Mouse (Mus musculus): Measurements from ENCODE around the gene Fgf12.

Gene Fgf12

GRCm38 (mm10) chr16:28752638-28753118, at the start of gene Fgf12:
TSS of gene Fgf12 (minus strand) at chr16:28753068.
- DNase-seq (ENCODE audit: low read depth in 2 of 2, low spot score in 2 of 2), result no peak

DNA sequence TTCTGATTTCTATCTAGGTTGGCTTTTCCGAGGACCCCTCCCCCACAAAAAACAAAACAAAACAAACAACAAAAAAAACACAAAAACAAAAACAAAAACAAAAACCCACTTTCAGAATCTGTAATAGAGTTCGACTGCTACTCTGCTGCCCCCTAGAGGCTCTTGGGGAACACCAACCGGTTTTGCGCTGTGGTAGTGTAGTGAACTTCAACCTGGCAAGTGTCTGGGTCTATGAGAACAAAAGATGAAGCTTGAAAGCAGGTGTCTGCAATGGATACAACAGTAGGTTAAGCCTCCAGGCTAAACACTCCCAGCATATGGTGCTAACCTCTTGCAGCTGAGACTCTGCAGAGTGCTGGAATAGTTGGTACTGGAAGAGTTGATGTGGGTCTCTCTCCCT, 40.2 kb upstream of the Fgf12 start:
- DNase-seq (ENCODE audit: low read depth in 2 of 2, low spot score in 2 of 2), result no peak

GRCm38 (mm10) chr16:28770276-28770675, 17.4 kb upstream of the Fgf12 start:
- no peak for DNase-seq (ENCODE audit: low read depth in 2 of 2, low spot score in 2 of 2)

DNA sequence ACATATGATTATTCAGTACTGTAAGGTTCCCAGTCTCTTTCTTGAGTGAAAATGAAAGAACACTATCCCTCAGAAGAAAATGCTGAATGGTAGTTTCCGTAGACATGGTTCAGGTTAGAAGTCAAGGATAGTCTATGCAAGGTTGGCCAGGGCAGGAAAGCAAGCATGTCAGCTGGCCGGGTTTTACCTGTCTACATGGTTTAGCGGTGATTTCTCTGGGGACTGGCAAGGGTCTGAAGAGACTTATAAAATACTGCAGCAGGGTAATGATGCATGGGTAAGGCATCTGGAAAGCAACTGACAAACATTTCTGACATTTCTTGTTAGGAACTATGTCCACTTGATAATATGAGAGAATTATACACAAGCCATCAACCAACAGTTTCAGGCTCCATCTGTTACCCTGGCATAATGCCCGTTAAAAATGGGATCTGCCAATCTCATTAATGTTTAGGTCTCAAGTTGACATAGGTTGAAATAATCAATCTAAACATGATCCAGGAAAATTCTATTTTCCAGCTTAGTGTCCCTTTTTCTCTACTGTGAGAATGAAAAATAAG, 8.6 kb upstream of the Fgf12 start:
- no peak for DNase-seq (ENCODE audit: low read depth in 2 of 2, low spot score in 2 of 2)

- DNase-seq (ENCODE audit: low read depth in 2 of 2, low spot score in 2 of 2), result no peak
Measured at GRCm38 (mm10) chr16:28753124-28753917, 453 bp upstream of the Fgf12 start.

DNA sequence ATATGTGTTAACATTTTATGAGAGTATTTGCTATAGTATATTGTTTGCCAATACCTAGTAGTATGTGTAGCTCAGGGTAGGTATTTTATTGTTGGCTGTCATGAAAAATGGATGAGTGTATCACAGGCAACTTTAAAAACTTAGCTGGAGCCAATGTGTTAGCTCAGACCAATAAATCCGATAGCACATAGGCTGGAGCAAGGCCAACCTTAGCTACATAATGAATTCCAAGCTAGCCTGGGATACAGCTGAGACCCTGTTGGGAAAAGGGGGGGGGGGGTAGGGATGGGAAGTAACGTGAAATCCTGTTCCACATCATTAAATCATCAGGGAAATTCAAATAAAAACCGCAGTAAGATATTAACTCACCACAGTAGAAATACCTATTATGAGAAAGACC, 18.4 kb downstream of the Fgf12 start:
- DNase-seq (ENCODE audit: low read depth in 2 of 2, low spot score in 2 of 2), result no peak

DNA sequence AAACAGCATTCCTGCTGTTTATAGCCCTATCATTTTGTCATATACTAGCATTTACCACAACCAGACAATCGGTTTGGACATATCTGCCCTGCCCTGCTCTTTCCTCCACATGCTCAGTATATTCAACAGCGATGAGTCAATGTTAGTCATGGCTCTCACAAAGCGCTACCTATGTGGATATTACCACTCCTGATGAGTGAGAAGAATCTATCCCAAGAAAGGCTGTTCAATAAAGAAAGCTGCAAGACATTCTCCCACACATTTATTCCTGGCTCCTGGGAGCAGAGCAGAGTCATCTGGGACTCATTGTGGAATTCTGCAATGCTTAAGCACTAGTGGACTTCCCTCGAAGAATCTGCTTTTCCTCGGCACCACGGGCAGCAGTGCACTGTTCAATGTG, 26.1 kb downstream of the Fgf12 start:
- DNase-seq (ENCODE audit: low read depth in 2 of 2, low spot score in 2 of 2), result no peak

DNA sequence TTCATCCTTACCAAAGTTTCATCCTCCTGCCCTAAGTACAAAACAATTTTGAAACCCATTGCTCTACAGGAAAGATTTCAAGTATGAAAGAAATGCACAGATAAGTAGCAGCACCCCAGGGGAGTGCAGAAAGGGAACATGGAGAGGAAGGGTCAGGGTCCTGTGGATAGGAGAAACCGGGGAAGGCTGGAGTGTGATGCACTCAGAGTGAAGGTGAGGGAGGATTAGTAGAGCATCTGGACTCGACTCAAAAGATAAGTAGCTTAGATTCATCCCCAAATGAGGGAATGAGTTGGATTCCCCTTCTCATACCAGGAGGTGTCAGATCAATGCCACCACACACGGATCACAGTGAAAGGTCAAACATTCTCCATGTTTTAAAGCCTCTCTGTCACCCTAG, 46.2 kb downstream of the Fgf12 start:
- DNase-seq (ENCODE audit: low read depth in 2 of 2, low spot score in 2 of 2), result no peak

DNA sequence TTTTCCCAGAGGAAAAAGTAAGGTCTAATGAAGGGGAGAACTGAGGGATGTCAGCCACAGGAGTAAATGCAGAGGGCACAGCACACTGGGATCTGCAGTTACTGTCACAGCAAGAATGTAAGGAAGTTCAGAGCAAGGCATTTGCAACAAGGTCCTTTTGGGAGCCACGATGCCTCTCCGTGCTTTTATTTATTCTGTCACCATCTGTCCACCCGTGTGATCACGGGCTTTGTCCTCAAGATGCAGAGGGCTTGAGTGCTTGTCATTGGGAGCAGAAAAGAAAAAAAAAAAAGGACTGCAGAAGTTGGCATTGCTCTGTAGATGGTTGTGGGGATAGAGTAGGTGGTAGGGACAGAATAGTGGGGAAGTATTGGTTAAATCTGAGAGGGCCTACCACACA, 52.5 kb downstream of the Fgf12 start:
- no peak for DNase-seq (ENCODE audit: low read depth in 2 of 2, low spot score in 2 of 2)

GRCm38 (mm10) chr16:28696851-28697250, 56.0 kb downstream of the Fgf12 start:
- no peak for DNase-seq (ENCODE audit: low read depth in 2 of 2, low spot score in 2 of 2)

DNA sequence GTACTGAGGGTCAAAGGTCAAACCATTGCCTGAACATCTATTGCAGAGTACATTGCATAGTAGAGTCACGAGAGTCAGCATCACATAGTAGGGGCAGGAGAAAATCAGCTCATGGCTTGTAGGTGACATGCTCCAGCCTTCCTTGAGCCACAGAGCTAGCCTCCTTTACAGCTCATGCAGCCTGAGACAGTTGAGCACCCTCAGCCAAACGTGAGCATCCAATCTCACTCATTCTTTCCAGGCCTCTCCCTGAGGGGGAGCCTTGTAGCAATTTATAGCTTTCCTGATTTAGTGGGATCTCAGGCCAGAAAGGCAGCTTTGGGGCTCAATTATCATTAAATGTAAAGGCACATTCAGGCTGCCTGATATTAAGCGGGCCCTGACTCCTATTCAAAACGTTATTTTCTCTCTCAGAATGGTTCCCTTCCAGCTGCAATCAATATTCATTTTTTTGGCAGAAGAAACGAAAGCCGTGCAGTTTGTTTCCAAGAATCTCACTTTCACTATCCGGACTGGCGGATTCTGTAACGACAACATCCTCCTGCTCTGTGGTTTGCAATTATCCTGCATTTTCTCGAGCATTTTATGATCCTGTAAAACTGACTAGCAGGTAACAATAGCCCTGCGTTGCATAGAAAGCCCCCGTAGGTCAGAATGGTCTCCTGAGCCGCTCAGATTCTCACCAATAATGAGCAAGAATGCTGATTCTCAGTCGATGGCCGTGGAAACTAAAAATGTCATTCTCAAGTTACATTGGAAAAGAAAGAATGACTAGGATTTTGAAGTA, 58.6 kb downstream of the Fgf12 start:
- no peak for DNase-seq (ENCODE audit: low read depth in 2 of 2, low spot score in 2 of 2)

DNA sequence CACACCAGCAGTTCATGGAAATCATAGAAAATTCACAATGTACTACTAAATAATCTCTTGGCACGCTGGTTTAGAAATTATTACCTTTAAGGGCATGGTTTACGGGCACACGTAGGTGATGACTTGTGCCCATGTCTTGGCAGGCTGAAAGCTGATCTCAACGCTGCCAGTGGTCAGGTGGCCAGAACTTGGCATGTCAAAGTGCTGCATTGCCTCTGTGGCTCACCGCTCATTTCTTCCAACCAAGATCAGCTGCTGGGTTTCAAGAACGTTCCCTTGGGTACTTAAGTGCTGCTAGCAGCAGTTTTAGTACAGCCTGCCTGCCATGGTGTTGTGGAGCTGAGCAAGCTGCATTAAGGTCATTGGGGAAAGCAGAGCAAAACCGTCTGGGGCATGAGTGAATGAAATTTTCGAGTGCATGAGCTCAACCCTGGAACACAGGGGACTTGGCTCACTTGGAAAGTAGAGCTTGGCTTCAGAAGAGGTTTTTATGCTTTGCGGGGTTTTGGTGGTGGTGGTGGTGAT, 63.9 kb downstream of the Fgf12 start:
- DNase-seq (ENCODE audit: low read depth in 2 of 2, low spot score in 2 of 2), result no peak

DNA sequence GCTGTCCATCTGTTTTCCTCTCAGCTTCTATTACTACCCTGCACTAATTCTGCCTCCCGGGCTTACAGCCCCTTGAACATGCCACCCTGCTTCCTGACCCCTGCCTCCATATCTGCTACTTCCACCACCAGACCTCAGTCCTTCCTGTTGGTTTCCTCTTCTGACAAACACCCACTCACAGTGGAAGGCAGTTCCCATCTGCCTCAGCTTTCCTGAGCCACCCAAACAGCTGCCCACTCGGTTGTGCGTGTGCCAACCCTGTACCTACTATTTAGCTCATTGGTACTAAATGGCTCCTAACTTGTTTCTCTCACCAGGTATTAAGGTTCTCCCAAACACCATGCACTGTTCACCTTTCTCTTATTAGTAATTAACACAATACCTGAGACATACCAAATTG, 71.2 kb downstream of the Fgf12 start:
- DNase-seq (ENCODE audit: low read depth in 2 of 2, low spot score in 2 of 2), result no peak

DNA sequence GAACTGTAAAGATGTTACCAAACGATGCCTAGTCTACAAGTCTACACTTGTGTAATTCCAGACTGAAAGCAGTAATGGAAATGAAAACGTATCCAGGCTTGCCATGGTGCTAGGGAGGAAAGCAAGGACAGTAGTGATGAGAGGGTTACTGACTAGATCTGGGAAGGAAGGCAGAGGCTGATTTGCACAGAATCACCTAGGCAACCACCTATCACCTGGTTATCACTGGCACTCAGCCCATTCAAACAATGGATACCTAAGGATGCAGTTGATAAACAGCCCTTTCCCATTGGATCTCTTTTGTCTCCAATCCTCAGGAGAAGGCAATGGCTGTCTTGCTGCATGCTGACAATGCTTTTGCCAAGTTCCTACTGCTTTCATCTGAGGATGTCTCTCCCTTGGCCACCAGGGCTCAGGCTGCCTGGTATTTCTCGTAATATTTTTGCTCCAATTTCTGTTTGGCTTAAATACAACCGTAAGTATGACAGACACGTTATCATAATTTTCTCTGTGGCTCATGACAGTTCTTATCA, 84.0 kb downstream of the Fgf12 start:
- no peak for DNase-seq (ENCODE audit: low read depth in 2 of 2, low spot score in 2 of 2)

GRCm38 (mm10) chr16:28652640-28653039, 100.2 kb downstream of the Fgf12 start:
- no peak for DNase-seq (ENCODE audit: low read depth in 2 of 2, low spot score in 2 of 2)

GRCm38 (mm10) chr16:28650589-28650988, 102.3 kb downstream of the Fgf12 start:
- DNase-seq (ENCODE audit: low read depth in 2 of 2, low spot score in 2 of 2), result no peak

- no peak for DNase-seq (ENCODE audit: low read depth in 2 of 2, low spot score in 2 of 2)
Measured at GRCm38 (mm10) chr16:28645030-28645429, 107.8 kb downstream of the Fgf12 start.

DNA sequence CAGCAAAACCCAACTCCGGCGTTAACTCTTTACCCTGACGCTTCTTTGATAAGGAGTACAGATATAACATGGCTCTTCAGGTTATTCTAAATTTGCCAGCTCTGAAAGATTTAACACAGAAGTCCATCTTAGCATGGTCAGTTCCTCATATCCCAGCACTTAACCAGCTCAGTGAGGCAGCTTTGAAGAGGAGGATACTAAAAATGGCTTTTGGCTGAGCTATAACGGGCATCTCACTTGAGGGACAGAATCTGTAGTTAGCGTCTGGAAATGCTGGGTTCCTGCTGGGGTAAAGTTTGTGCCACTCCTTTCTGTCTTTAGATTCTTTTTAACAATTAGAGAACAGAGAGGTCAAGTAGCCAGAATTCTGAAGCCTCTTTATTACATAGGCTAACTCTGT, 121.1 kb downstream of the Fgf12 start:
- no peak for DNase-seq (ENCODE audit: low read depth in 2 of 2, low spot score in 2 of 2)

GRCm38 (mm10) chr16:28630771-28631484, 121.9 kb downstream of the Fgf12 start:
- no peak for DNase-seq (ENCODE audit: low read depth in 2 of 2, low spot score in 2 of 2)

GRCm38 (mm10) chr16:28626259-28626658, 126.6 kb downstream of the Fgf12 start:
- DNase-seq (ENCODE audit: low read depth in 2 of 2, low spot score in 2 of 2), result no peak

DNA sequence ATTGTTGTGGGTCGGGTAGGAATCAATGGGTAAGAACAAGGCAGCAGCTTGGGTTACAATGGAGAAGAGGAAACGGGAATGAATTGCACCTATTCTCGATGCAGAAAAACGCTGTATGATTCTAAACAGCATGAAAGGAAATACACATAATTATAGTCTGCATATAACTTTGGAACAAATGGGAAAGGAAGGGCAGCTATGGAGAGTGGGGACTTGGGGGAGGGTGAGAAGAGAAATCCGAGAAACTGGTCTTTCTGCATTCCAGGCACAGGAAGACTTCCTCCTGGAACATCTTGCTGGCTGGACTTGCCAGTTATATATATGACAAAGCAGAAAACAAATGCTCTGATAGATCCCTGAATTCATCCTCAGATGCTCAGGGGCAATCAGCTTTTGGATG, 127.2 kb downstream of the Fgf12 start:
- no peak for DNase-seq (ENCODE audit: low read depth in 2 of 2, low spot score in 2 of 2)
